Mouse (Mus musculus) layer of hippocampus, postnatal 10 days (tissue): Measurements from ENCODE around the gene Axin1. TPM values are rescaled to one million over a fixed set of nuclear protein-coding genes. Genes with fewer than 3 reads are reported as not detected.
"Not testable (repeated sequence)": the region's sequence is repeated elsewhere in the genome, so short reads cannot be mapped to it uniquely, and the experiment has no call there.

Source experiments
- DNase-seq, 2 experiments: peaks; one replicate each; pipeline ENCODE4 v3.0.0; 2021; ENCODE audit warnings: low spot score in 2 of 2
- long read RNA-seq: library from polyadenylated mRNA; stranded (forward); transcript quantifications from one replicate; pipeline ENCODE4 v2.0.0, GENCODE M21; 2023
- total RNA-seq, 2 experiments: library from RNA; stranded (reverse); gene quantifications; 2 replicates each; pipeline ENCODE4 v1.2.3; 2021

Axin1 gene
- total RNA-seq, result 10 to 100 TPM; 23.7 to 25.1 TPM
- long read RNA-seq, transcript Axin1-203 (10 exons, 2,890 nt), result major isoform, 8 of 17 reads
- long read RNA-seq, partial matches to known transcripts, result 2 of 17 reads
- long read RNA-seq, other reads (novel, unspliced or antisense), result 7 of 17 reads

- peak; percentile 87 to 92 for DNase-seq
Observed at GRCm38 (mm10) chr17:26138239-26138836, at the start of gene Axin1. Gene Axin1, plus strand, starts transcription at chr17:26138688.

DNA sequence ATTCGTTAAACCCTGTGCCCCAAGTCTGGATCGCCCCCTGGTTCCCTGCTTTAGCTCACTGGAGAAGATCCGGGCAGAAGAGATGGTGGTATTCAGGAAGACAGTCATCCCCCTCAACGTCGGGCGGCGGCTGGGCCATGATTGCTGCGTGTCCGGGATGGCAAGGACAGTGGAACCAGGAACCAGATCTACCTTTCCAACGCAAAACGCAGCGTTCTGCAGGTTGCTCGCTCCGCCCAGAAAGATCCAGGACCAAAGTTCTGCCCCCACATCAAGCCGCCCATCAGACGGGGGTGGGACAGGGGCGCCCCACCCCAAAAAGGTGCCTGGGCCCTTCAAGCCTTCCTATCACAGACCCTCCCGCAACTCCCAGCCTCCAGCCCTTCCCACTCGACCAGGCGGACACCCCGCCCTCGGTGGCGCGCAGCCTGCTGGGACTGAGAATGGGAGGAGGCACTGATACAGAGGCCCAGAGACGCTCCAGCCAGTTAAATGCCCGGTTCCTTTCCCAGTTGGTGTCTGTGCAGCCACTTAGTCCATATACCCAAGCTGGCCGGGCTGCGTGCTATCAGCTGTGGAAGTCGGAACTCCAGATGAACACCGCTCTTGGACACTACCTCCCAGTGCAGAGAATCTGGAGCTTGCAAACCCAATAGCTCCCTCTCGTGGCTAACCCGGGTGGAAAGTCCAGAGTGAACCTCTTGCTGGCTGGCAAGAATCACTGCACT, 48.4 kb upstream of the Axin1 start, which contains the start of gene Decr2:
Decr2 (minus strand) TSS at position 433 of the 728 bp plus-strand sequence.
- DNase-seq, result peak; percentile 88 to 89

DNA sequence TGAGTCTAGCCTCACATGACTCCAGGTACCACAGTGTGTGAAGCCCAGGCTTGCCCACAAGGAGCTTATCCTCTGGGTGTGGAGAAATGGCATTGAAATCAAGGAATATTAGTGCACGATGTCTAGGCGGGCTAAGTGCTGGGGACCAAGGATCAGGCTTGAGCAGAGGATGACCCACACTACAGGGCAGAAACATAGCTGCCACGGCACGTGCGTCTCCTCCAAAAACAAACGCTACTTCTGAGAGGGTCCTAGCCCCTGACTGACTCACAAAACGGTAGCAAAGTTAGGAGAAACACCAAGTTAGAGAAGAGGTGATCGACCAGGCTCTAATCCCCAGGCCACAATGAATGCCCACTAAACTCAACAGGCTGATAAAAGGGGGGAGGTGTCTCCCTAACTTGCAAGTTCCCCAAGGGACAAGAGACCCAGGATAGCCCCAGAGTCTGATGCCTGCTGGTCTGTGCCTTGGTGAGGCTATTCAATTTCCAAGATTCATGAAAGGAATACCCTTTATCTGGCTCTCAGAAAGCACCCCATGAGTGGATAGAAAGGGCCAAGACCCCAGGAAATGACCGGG, 43.9 kb upstream of the Axin1 start:
- no peak for DNase-seq

GRCm38 (mm10) chr17:26095121-26095740, 43.3 kb upstream of the Axin1 start, which contains the start of gene Nme4:
Gene Nme4, minus strand, starts transcription at chr17:26095602.
- DNase-seq, result peak; percentile 55 to 70

GRCm38 (mm10) chr17:26098461-26098860, 40.0 kb upstream of the Axin1 start:
- DNase-seq, result no peak

DNA sequence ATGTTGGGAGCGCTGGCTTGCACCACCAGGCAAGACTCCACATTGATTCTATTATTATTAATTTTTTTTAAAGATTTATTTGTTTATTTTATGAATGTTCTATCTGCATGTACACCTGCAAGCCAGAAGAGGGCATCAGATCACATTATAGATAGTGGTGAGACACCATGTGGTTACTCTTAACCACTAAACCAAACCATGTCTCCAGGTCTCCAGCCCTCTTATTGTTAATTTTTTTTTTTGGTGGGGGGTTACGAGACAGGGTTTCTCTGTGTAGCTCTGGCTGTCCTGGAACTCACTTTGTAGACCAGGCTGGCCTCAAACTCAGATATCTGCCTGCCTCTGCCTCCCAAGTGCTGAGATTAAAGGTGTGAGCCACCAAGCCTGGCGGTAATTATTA, 39.2 kb upstream of the Axin1 start:
- not testable (repeated sequence) for DNase-seq

GRCm38 (mm10) chr17:26100166-26100565, 38.3 kb upstream of the Axin1 start:
- no peak for DNase-seq

DNA sequence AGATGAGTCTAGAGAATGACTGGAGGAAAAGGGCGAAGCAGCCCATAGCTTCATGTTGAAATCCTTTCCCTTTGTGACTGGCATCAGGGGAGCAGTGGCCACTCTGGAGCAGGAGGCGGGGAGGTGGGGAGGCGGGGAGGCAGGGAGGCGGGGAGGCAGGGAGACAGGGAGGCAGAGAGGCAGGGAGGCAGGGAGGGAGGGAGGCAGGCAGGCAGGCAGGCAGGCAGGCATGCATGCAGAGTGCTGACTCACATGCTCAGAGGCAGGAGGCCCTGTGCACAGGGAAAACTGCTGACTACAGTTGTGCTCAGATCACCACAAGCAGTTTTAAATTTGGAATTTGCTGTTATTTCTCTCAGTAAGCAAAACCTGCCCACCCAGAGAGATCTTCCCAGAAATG, 37.0 kb upstream of the Axin1 start:
- DNase-seq, result no peak

DNA sequence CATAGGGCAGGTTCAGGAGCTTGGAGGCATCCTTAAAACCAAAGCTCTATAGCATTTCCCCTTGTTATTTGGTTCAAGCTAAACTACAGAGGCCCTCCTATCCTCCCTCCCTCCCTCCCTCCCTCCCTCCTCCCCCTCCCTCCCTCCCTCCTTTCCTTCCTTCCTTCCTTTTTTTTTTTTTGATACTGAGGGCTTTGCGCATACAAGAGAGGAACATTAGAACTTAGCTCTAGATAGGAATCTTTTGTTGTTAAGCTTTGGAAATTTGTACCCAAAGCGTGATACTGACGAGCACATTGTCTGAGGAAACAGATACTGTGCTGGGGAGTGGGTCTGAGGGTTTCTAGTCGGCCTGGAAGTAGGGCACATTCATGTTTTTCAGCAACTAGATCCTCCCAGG, 32.9 kb upstream of the Axin1 start:
- DNase-seq, result no peak

DNA sequence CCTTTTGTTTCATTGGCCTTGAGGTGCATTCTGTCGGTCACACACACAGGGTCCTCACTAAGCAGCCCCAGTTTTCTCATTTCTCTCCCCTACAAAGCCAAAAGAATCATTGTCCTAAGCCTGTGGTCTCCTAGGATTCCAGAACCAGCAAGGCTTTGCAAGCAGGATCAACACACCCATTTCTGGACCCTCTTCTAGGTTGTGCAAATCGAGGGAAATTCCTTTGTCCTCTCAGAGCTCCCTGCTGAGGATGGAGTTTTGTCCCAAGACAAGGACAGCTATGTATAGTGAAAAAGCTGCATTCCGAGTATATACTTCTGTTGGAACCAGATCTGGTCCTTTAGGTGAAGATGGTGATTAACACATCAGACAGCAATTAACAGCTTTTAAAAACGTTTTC, 28.3 kb upstream of the Axin1 start:
- DNase-seq, result no peak

GRCm38 (mm10) chr17:26111024-26111423, 27.5 kb upstream of the Axin1 start:
- DNase-seq, result no peak

- DNase-seq, result no peak
Observed at GRCm38 (mm10) chr17:26111722-26112121, 26.8 kb upstream of the Axin1 start.

DNA sequence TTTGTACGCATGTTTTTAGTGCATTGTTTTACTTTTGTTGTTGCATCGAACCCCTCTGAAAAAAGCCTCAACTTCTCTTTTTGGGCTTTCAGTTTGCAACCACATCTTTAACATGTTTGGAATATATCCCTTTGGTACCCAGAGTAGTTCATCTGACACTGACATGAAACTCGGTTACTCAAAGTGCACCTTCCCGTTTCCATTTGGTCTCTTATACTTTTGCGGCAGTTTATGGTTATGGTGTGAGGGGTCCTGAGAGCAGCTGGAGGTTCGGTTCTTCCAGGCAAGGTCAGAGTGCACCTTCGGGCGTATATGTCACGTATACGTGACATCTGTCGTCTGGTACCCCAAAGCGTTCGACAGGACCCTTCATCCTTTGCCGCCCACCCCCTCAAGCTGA, 25.7 kb upstream of the Axin1 start:
- no peak for DNase-seq

DNA sequence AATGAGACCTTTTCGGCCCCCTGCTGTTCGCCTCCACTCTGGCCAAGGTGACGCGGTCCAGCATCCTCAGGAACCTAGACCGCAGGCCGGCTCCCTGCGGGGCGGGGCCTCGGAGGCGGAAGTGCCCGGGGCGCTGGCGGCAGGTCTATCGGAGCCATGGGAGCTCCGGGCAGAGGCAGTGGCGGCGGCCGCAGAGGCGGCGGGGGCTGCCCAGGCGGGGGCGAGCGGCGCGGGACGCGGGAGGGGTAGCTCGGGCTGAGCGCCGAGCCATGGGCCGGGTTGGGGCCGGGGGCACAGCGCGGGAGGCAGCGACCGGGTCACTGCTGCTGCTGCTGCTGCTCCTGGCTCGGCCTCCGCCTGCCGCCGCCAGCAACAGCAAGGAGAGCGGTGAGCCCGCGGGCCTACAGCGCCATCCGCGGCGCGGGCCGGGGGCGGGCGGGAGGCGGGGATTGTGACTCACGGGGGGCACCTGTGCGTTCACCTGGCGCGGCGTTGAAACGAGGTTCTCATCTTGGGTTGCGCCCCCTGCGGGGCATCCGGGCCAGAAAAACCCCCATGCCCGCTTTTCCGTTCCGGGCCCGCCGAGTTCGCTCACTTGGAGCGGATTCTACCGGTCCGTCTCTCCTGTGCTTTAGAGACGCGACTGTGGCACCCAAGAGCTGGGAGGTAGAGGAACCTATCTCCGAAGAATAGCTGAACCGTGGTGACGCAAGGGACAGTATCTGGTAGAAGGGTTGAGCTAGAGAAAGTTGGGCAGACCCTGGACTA, 25.1 kb upstream of the Axin1 start, which contains the start of gene Tmem8:
Tmem8 (plus strand) TSS at position 119 of the 768 bp plus-strand sequence.
- peak; percentile 59 to 65 for DNase-seq

GRCm38 (mm10) chr17:26114061-26114460, 24.4 kb upstream of the Axin1 start:
- no peak for DNase-seq

DNA sequence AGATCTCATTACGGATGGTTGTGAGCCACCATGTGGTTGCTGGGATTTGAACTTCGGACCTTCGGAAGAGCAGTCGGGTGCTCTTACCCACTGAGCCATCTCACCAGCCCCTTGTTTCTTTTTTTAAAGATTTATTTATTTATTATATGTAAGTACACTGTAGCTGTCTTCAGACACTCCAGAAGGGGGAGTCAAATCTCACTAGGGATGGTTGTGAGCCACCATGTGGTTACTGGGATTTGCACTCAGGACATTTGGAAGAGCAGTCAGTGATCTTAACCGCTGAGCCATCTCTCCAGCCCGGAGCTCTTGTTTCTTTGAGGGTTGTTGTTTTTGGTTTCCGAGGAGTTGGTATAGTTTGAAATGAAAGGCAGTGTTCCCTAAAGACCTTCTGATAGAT, 24.0 kb upstream of the Axin1 start:
- not testable (repeated sequence) for DNase-seq

- no peak for DNase-seq
Observed at GRCm38 (mm10) chr17:26115205-26115898, 23.1 kb upstream of the Axin1 start.

DNA sequence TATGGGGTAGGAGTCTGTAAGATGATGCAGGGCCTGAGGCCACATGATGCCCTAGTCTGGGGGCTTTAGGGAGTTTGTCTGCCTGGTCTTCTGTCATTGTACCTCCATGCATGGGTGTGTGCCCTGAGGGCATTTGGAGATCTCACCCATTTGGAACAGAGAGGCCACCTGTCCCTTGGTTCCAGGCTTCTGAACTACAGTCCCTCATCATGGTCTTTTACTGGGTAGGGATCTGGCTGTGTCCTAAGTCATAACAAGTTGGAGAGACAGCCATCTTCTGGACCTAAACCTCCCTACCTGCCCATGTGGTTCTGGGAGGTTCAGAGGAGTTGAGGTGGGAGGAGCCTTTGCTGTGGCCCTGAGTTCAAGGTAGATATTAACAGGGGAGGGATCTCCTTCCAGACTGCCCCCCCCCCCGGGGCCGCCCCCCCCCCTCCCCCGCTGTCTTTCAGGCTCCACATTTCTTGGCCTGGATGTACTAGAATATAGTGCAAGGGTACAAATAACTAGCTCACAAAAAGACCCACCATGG, 22.5 kb upstream of the Axin1 start:
- DNase-seq, result no peak

DNA sequence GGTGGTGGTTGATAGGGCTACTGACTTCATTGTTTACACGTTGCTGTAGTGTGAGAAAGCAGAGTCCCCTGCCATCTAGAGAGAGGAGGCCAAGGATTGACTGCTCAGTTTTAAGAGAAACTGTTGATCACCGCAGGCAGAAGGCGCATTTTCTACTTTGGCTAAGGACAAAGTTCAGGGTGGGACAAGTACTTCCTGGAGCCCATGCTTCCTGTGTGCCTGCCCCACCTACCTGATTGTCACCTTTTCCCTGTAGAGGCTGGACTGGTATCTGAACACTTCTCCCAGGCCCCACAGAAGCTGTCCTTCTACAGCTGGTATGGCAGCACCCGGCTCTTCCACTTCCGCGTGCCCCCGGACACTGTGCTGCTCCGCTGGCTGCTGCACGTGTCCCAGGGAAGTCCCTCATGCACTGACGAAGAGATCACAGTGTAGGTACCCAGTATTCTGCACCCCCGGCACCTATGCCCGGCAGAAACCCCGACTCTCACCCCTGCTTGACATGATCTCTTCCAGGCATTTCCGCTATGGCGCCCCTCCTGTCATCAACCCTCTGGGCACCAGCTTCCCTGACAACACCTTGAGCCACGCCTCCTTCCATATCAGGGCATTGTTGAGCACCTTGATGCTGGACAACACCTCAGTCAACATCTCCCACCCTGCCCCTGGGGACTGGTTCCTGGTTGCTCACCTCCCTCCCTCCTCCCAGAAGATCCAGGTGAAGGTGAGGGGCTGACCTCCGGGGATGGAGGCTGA, 21.8 kb upstream of the Axin1 start:
- no peak for DNase-seq
